Mouse (Mus musculus) hematopoietic multipotent progenitor cell, adult 10-12 weeks (in vitro differentiated cells): Measurements from ENCODE around the gene Itgb2. TPM values are rescaled to one million over a fixed set of nuclear protein-coding genes. Genes with fewer than 3 reads are reported as not detected.

Experiments
- polyA plus RNA-seq: library from polyadenylated mRNA; stranded (reverse); fragments of >175 nt; gene quantifications from 2 replicates; pipeline ENCODE4 v1.2.3, GENCODE M21; 2012; ENCODE audit warnings: low replicate concordance

Itgb2 gene
- polyA plus RNA-seq = 51.4 and 121 TPM in 2 replicates

DNA sequence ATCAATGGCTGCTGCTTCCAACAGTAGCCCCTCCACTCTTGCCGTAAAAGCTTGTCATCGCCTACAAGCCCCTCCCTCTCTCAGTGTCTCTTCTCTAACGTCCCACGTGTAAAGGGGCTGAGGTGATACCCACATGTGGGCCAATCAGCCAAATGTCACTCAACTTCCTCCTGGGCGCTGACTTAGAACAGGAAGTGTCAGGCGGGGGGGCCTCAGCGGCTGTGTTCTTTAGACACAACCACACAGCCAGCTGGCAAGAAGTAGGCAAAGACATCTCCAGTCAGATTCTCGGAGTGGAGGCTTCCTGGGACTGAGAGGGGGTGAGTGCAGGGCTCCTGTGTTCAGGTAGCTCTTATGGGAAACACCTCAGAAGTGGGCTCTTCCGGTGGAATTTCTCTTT, at the start of gene Itgb2:
Gene Itgb2 (plus strand): TSS at position 113 of the 400 bp plus-strand sequence.

DNA sequence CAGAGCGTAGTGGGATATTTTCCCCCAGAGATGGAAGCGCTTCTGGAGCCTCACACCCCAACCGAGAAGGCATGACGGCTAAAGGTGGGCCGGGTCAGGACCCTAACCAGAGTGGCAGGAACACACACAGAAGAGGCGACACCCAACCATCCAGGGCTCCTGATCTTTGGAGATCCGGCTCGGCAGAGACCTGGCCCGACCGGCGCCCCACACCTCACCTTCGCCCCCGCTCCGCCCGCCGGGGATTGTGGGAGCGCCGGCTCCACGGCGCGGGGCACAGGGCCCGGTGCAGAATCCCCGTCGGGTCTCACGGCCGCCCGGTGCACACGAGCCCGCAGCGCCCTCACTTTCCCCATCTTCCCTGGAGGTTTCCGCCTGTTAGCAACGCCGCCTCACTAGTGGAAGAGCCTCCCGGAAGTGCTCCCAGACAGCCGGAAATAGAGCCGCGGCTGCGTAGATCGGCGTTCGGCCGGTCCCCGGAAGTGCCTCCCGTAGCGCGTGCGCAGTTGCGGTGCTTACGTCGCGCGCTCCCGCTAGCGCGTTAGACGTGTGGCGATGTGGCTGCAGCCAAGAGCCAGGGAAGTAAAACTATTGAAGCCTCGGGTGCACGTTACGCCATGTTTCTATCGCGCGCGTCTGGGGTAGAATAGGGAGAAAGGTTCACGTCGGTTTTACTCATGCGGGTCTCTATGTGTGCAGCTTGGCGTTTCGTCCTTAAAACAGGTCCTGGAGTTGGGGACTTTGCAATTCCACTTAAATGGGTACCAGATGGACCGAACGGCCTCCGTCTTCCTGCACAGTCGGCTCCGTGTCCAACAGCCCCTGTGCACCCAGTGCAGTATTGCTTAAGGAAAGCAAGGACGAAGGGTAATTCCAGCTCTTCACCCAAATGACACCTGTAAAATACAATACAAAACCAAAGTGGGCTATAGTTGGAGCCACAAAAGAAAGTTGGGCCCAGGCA, 14.4 kb upstream of the Itgb2 start, which contains the start of gene Fam207a:
Gene Fam207a (minus strand): TSS at position 401 of the 964 bp plus-strand sequence.

DNA sequence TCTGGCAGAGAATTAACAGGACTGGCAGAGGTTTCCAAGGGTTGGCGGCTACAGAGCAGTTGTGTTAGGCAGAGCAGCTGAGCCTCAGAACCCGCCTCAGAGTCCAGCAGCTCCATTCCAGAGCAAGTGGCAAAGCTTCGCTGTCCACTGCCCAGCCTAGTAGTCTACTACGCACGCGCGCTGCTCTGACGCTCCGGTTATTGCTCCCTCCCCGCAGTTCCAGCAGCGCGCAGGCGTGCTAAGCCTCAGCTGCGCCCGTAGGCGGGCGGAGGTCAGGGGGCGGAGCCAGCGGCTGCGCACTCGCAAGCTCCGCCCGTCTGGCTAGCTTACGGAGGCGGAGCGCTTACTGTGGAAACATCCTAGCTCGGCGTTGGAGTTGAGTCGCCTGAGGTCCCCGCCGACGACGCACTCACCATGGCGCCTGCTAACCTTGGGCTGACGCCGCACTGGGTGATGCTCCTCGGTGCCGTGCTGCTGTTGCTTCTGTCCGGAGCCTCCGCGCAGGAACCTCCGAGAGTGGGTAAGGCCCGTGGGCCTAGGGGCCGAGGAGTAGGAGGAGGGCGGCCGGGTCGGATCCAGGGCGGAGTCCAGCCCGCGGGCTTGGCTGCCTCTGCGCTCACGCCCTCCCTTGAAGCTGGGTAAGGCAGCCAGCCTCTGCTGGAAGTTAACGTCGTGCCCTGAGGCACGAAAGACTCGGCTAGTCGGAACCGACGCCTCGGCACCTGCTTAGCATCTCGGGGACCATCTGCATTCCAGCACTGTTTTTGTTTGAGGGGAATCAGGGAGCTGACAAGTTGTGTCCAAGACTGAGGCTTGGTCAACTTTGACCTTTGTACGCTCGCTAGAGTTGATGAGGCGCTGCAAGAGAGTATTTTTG, 51.6 kb downstream of the Itgb2 start, which contains the start of gene Pttg1ip:
Gene Pttg1ip (plus strand): TSS at position 313 of the 877 bp plus-strand sequence.

DNA sequence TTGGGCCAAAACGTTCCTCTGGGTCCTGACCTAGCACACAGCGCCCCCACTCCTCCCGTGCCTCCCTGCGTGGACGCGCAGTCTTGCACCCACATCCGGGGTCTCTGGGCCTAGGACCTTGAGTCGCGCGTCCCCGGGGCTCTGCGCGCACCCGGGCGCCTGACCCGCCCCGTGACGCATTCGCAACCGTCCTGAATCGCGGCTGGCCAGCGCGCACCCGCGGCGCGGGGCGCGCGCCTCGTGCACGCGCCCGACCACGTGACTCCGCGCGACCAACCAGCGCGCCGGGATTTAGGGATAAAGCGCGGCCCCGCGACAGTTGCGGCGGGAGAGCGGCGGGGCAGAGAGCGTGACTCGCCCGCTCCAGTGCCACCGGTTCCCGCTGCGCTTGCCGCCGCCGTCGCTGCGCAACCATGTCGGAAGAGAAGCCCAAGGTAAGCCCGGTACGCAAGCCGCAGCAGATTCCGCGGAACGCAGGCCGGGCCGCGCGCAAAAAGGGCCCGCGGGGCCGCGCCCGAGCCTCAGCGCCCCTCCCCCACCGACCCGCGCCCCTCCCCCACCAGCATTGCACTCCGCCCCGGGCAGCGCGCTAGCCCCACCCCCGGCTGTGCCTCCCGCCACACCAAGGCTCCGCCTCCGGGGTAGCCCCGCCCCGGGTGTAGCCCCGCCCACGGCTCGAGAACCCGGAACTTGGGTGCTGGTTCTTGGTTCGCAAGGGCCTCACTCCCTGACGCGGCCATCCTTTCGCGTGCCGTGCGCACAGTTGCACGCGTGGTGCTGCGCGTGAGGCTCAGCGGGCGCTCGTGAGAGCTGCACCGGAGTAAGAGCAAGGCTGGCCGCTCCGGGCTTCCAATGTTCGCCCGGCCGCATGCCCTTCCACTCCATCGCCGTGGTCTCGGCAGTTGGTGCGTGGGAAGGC, 76.1 kb downstream of the Itgb2 start, which contains the start of the genes Sumo3 and Gm49325:
Gene Sumo3 (plus strand): TSS at position 190 of the 919 bp plus-strand sequence.
Gene Gm49325 (plus strand): TSS at position 290 of the 919 bp plus-strand sequence.

Other genes starting within 250 kb of the Itgb2 start
- gene Adarb1, start 112.0 kb upstream of the Itgb2 start, polyA plus RNA-seq = 0.45 and 0.51 TPM in 2 replicates
- gene Fam207a, start 14.5 kb upstream of the Itgb2 start, polyA plus RNA-seq = 56.9 and 130 TPM in 2 replicates
- gene Pttg1ip, start 51.5 kb downstream of the Itgb2 start, polyA plus RNA-seq = 59.7 and 100 TPM in 2 replicates
- 41.8 and 68.8 TPM in 2 replicates for gene Sumo3, start 75.8 kb downstream of the Itgb2 start, polyA plus RNA-seq
- not detected in 2 replicates for gene Gm49325, start 75.9 kb downstream of the Itgb2 start, polyA plus RNA-seq
- 22.2 and 40.4 TPM in 2 replicates for gene Ube2g2, start 92.0 kb downstream of the Itgb2 start, polyA plus RNA-seq
- 0.80 and 1.4 TPM in 2 replicates for gene Tspear, start 156.3 kb downstream of the Itgb2 start, polyA plus RNA-seq
- not detected in 2 replicates for gene Gm19402, start 160.5 kb downstream of the Itgb2 start, polyA plus RNA-seq
- not detected in 2 replicates for gene Gm9508, start 167.0 kb downstream of the Itgb2 start, polyA plus RNA-seq
- gene Gm10272, start 176.4 kb downstream of the Itgb2 start, polyA plus RNA-seq = not detected in 2 replicates
- gene Gm10024, start 181.2 kb downstream of the Itgb2 start, polyA plus RNA-seq = not detected in 2 replicates
- gene Gm10142, start 185.6 kb downstream of the Itgb2 start, polyA plus RNA-seq = not detected in 2 replicates
- gene Krtap12-1, start 190.3 kb downstream of the Itgb2 start, polyA plus RNA-seq = not detected in 2 replicates
- gene Gm10100, start 196.2 kb downstream of the Itgb2 start, polyA plus RNA-seq = not detected in 2 replicates
- not detected in 2 replicates for gene Gm18596, start 212.4 kb downstream of the Itgb2 start, polyA plus RNA-seq
- not detected in 2 replicates for gene Gm9736, start 221.1 kb downstream of the Itgb2 start, polyA plus RNA-seq
- not detected in 2 replicates for gene Gm3233, start 229.4 kb downstream of the Itgb2 start, polyA plus RNA-seq
- gene Gm3238, start 241.1 kb downstream of the Itgb2 start, polyA plus RNA-seq = not detected in 2 replicates
- gene Gm7138, start 246.7 kb downstream of the Itgb2 start, polyA plus RNA-seq = not detected in 2 replicates